Mouse (Mus musculus) liver, embryonic 14.5 days (tissue): Measurements from ENCODE around the gene Brms1. TPM values are rescaled to one million over a fixed set of nuclear protein-coding genes. Genes with fewer than 3 reads are reported as not detected.

Experiments
- ATAC-seq: fragments of 200-750 bp; cut with Nextera tagmentation; 2 replicates; pipeline ENCODE4 v1.8.0; 2017; ENCODE audit warnings: moderate number of reproducible peaks, mild to moderate bottlenecking, moderate library complexity; ENCODE audit not compliant: insufficient read depth
- DNase-seq, 3 experiments: peaks; one replicate each; pipeline ENCODE4 v3.0.0-alpha.2; 2012 to 2013; ENCODE audit warnings: low read depth in 3 of 3, low spot score in 3 of 3
- H3K27ac ChIP-seq: fragments of 300-500 bp; sonication (generic); 2 replicates; pipeline ENCODE4 v1.5.1; 2014; ENCODE audit warnings: moderate library complexity, mild to moderate bottlenecking, control low read depth, inconsistent platforms
- H3K27me3 ChIP-seq: fragments of 300-500 bp; sonication (generic); 2 replicates; pipeline ENCODE4 v1.6.1; 2014; ENCODE audit warnings: mild to moderate bottlenecking, low read length, moderate library complexity; ENCODE audit not compliant: control insufficient read depth, insufficient read depth
- H3K36me3 ChIP-seq: fragments of 300-500 bp; sonication (generic); replicated peaks from 2 replicates; pipeline ENCODE4 v1.6.1; 2014; ENCODE audit warnings: low read depth; ENCODE audit not compliant: control insufficient read depth, insufficient read depth
- H3K4me1 ChIP-seq, 2 experiments: fragments of 200-500 bp in 1 of 2; fragments of 300-500 bp in 1 of 2; sonication (generic) in 1 of 2; replicated peaks; 2 replicates each; pipeline ENCODE4 v1.6.1; 2012 to 2014; ENCODE audit warnings: antibody characterized with exemption in 1 of 2, inconsistent platforms in 1 of 2, low read length in 1 of 2; ENCODE audit not compliant: control insufficient read depth in 2 of 2, insufficient read depth in 2 of 2
- H3K4me2 ChIP-seq: fragments of 300-500 bp; sonication (generic); 2 replicates; pipeline ENCODE4 v1.6.1; 2014; ENCODE audit warnings: low read depth, mild to moderate bottlenecking, control low read depth, moderate library complexity
- H3K4me3 ChIP-seq, 2 experiments: fragments of 200-500 bp in 1 of 2; fragments of 300-500 bp in 1 of 2; sonication (generic) in 1 of 2; 2 replicates each; pipeline ENCODE4 v1.5.1; 2012 to 2014; ENCODE audit warnings: low read depth in 2 of 2, low read length in 2 of 2, mild to moderate bottlenecking in 2 of 2, control low read depth in 1 of 2, inconsistent platforms in 1 of 2, moderate library complexity in 1 of 2; ENCODE audit not compliant: insufficient read depth in 1 of 2
- H3K9ac ChIP-seq: fragments of 300-500 bp; sonication (generic); replicated peaks from 2 replicates; pipeline ENCODE4 v1.6.1; 2014; ENCODE audit warnings: mild to moderate bottlenecking, control low read depth, moderate library complexity
- H3K9me3 ChIP-seq: fragments of 300-500 bp; sonication (generic); 2 replicates; pipeline ENCODE4 v1.6.1; 2016; ENCODE audit warnings: low read length, mixed read lengths; ENCODE audit not compliant: control insufficient read depth
- CTCF ChIP-seq: IDR thresholded peaks from 2 replicates; pipeline ENCODE4 v1.5.1; 2016; ENCODE audit warnings: antibody characterized with exemption, low read depth, control low read depth
- EP300 ChIP-seq: IDR thresholded peaks from 2 replicates; pipeline ENCODE4 v1.6.1; 2016; ENCODE audit warnings: antibody characterized with exemption, low read depth
- WGBS: fragments of 180-500 bp; shearing (Covaris S2); extraction: QIAGEN DNeasy Blood & Tissue Kit; methylation state at CpG from one replicate; pipeline ENCODE4 v1.1.7; 2014; ENCODE audit not compliant: insufficient replicate concordance; 5-methylcytosine and 5-hydroxymethylcytosine counted together
- polyA plus RNA-seq, 2 experiments: library from polyadenylated mRNA; depleted of rRNA in 1 of 2; stranded (reverse) in 1 of 2; unstranded in 1 of 2; fragments of >200 nt; fragmentation: Nextera tagmentation in 1 of 2; extraction: Ambion mirVana in 1 of 2; gene quantifications; 2 replicates each; pipeline versions ENCODE4 v1.2.1 to v1.2.3; 2012 to 2014

Brms1 gene
- polyA plus RNA-seq, 2 experiments = 19.9 to 26.4 TPM

GRCm38 (mm10) chr19:5016221-5016742 lies 24.9 kb upstream of the Brms1 start:
- no peak overlapping the region for H3K9ac ChIP-seq
- H3K36me3 ChIP-seq = no peaks in the 10 kb centered on the region
- H3K9me3 ChIP-seq = no peaks in the 10 kb centered on the region
- 35% methylated on average over 10 of the region's 10 CpGs for WGBS
- no peaks in the 10 kb centered on the region for H3K4me1 ChIP-seq
- no peak overlapping the region for H3K4me3 ChIP-seq
- no peak for ATAC-seq
- no peak for TF ChIP-seq EP300
- TF ChIP-seq CTCF = no peak
- DNase-seq = no peak
- H3K27ac ChIP-seq = no peak overlapping the region
- H3K27me3 ChIP-seq = no peaks in the 10 kb centered on the region
- no peak overlapping the region for H3K4me2 ChIP-seq

- Histone ChIP-seq H3K4me1 (no peaks in the 10 kb centered on the region), H3K27me3 (no peaks in the 10 kb centered on the region), H3K4me2 (no peak overlapping the region), H3K4me3 (no peak overlapping the region), H3K27ac (no peak overlapping the region), H3K9ac (no peak overlapping the region), H3K9me3 (no peaks in the 10 kb centered on the region), H3K36me3 (no peaks in the 10 kb centered on the region)
- no peak for TF ChIP-seq EP300
- TF ChIP-seq CTCF = peak; percentile 88
- DNase-seq = peak in 1 of 3 experiments; percentile 26
- ATAC-seq = no peak
- WGBS = 20% methylated on average over 12 of the region's 12 CpGs
Measured at GRCm38 (mm10) chr19:5016782-5017181, 24.4 kb upstream of the Brms1 start.

GRCm38 (mm10) chr19:5017611-5018010 lies 23.5 kb upstream of the Brms1 start:
- Histone ChIP-seq H3K27me3 (no peaks in the 10 kb centered on the region), H3K9ac (no peak overlapping the region), H3K4me3 (no peak overlapping the region), H3K4me2 (no peak overlapping the region), H3K27ac (no peak overlapping the region), H3K9me3 (no peaks in the 10 kb centered on the region), H3K36me3 (no peaks in the 10 kb centered on the region), H3K4me1 (no peaks in the 10 kb centered on the region)
- WGBS = 72% methylated on average over 4 of the region's 4 CpGs
- TF ChIP-seq EP300 = no peak
- no peak for TF ChIP-seq CTCF
- DNase-seq (no peak), ATAC-seq (no peak)

GRCm38 (mm10) chr19:5018191-5018590 lies 23.0 kb upstream of the Brms1 start:
- Histone ChIP-seq H3K4me2 (no peak overlapping the region), H3K27ac (no peak overlapping the region), H3K27me3 (no peaks in the 10 kb centered on the region), H3K36me3 (no peaks in the 10 kb centered on the region), H3K4me1 (peaks cover 0 to under 1% of the 10 kb centered on the region in 2 experiments; a peak in 1 of 4 replicates), H3K9me3 (no peaks in the 10 kb centered on the region), H3K9ac (no peak overlapping the region), H3K4me3 (no peak overlapping the region)
- no peak for DNase-seq
- WGBS = 70% methylated on average over 3 of the region's 3 CpGs
- ATAC-seq = no peak
- TF ChIP-seq EP300 (no peak), CTCF (no peak)

GRCm38 (mm10) chr19:5021416-5021815 lies 19.7 kb upstream of the Brms1 start:
- no peaks in the 10 kb centered on the region for H3K27me3 ChIP-seq
- DNase-seq (no peak), ATAC-seq (no peak)
- no peak for TF ChIP-seq CTCF
- no peak overlapping the region for H3K27ac ChIP-seq
- 77% methylated on average over 2 of the region's 2 CpGs for WGBS
- no peaks in the 10 kb centered on the region for H3K9me3 ChIP-seq
- no peak overlapping the region for H3K4me3 ChIP-seq
- H3K36me3 ChIP-seq = no peaks in the 10 kb centered on the region
- no peak overlapping the region for H3K9ac ChIP-seq
- peaks cover 0 to 3% of the 10 kb centered on the region in 2 experiments; a peak in 1 of 4 replicates for H3K4me1 ChIP-seq
- H3K4me2 ChIP-seq = no peak overlapping the region
